Mouse (Mus musculus) lung, adult 2 months (tissue): ENCODE results near the gene Ccdc8. TPM values are rescaled to one million over a fixed set of nuclear protein-coding genes. Genes with fewer than 3 reads are reported as not detected.

Experiments used
- DNase-seq: peaks from one replicate; pipeline ENCODE4 v3.0.0; 2022
- H3K4me1 ChIP-seq: fragments of 200-500 bp; 2 replicates; pipeline ENCODE4 v1.6.1; 2011; ENCODE audit warnings: low read length; ENCODE audit not compliant: control insufficient read depth, insufficient read depth
- H3K4me3 ChIP-seq: fragments of 200-500 bp; replicated peaks from 2 replicates; pipeline ENCODE3; 2011; ENCODE audit warnings: low read depth, mild to moderate bottlenecking, control low read depth, low read length; ENCODE audit errors: extremely low read depth
- CTCF ChIP-seq: fragments of 200-500 bp; IDR thresholded peaks from 2 replicates; pipeline ENCODE4 v1.5.1; 2011; ENCODE audit warnings: mild to moderate bottlenecking, low read length, control low read depth; ENCODE audit not compliant: insufficient read depth
- POLR2A ChIP-seq: fragments of 200-500 bp; IDR thresholded peaks from 2 replicates; pipeline ENCODE4 v1.6.1; 2011; ENCODE audit warnings: low read depth, mild to moderate bottlenecking, control low read depth, low read length, borderline replicate concordance; ENCODE audit errors: extremely low read depth
- WGBS: fragments of 180-500 bp; shearing (Covaris S2); methylation state at CpG from one replicate; pipeline ENCODE4 v1.1.7; 2018; 5-methylcytosine and 5-hydroxymethylcytosine counted together
- polyA plus RNA-seq: library from polyadenylated mRNA; depleted of rRNA; stranded (reverse); fragments of >200 nt; gene quantifications from 2 replicates; pipeline ENCODE4 v1.2.3, GENCODE M21; 2012; rRNA removed

The Ccdc8 gene
- 4.1 and 5.2 TPM in 2 replicates for polyA plus RNA-seq

GRCm38 (mm10) chr7:16992451-16992807 lies at the start of gene Ccdc8:
TSS of gene Ccdc8 (plus strand) at chr7:16992708.
- 94% methylated on average over 5 of the region's 5 CpGs for WGBS
- TF ChIP-seq CTCF (no peak), POLR2A (no peak)
- Histone ChIP-seq H3K4me1 (no peaks in the 10 kb centered on the region), H3K4me3 (no peak within 1 kb of the TSS)
- DNase-seq, result no peak

- Histone ChIP-seq H3K4me1 (peaks cover 6% of the 10 kb centered on the region), H3K4me3 (no peak overlapping the region)
- TF ChIP-seq POLR2A (no peak), CTCF (no peak)
- WGBS, result 55% methylated on average over 4 of the region's 4 CpGs
- no peak for DNase-seq
Observed at GRCm38 (mm10) chr7:16942861-16943260, 49.6 kb upstream of the Ccdc8 start.

GRCm38 (mm10) chr7:16944061-16944807 lies 48.3 kb upstream of the Ccdc8 start, which contains the start of gene Pnmal2:
TSS of gene Pnmal2 (plus strand) at chr7:16944682.
- TF ChIP-seq POLR2A, result peak; percentile 26; the same call in 1 of the 2 replicates
- no peak for TF ChIP-seq CTCF
- H3K4me1 ChIP-seq, result peaks cover 6% of the 10 kb centered on the region
- peak; percentile 36 for DNase-seq
- 20% methylated on average over 36 of the region's 36 CpGs for WGBS
- H3K4me3 ChIP-seq, result peak within 1 kb of the TSS; percentile 57

- 6% methylated on average over 22 of the region's 22 CpGs for WGBS
- TF ChIP-seq CTCF (no peak), POLR2A (no peak)
- Histone ChIP-seq H3K4me1 (peaks cover 6% of the 10 kb centered on the region), H3K4me3 (peak overlapping the region; percentile 57)
- DNase-seq, result no peak
Observed at GRCm38 (mm10) chr7:16944808-16945315, 47.6 kb upstream of the Ccdc8 start.

GRCm38 (mm10) chr7:16945419-16945818 lies 47.1 kb upstream of the Ccdc8 start:
- no peak for DNase-seq
- TF ChIP-seq POLR2A (no peak), CTCF (no peak)
- 26% methylated on average over 17 of the region's 17 CpGs for WGBS
- Histone ChIP-seq H3K4me3 (no peak overlapping the region), H3K4me1 (peaks cover 8% of the 10 kb centered on the region)

- H3K4me3 ChIP-seq, result no peak overlapping the region
- DNase-seq, result no peak
- 11% methylated on average over 53 of the region's 53 CpGs for WGBS
- peaks cover 8% of the 10 kb centered on the region for H3K4me1 ChIP-seq
- TF ChIP-seq POLR2A (no peak), CTCF (no peak)
Observed at GRCm38 (mm10) chr7:16946441-16947348, 45.8 kb upstream of the Ccdc8 start.

- DNase-seq, result no peak
- Histone ChIP-seq H3K4me1 (peaks cover 8% of the 10 kb centered on the region), H3K4me3 (peak overlapping the region; percentile 28)
- WGBS, result 30% methylated on average over 20 of the region's 22 CpGs
- TF ChIP-seq POLR2A (no peak), CTCF (no peak)
Observed at GRCm38 (mm10) chr7:16947349-16947895, 45.1 kb upstream of the Ccdc8 start.

- 6% methylated on average over 4 of the region's 4 CpGs for WGBS
- H3K4me1 ChIP-seq, result peaks cover 8% of the 10 kb centered on the region
- TF ChIP-seq CTCF (no peak), POLR2A (no peak)
- no peak overlapping the region for H3K4me3 ChIP-seq
- no peak for DNase-seq
Observed at GRCm38 (mm10) chr7:16947959-16948361, 44.5 kb upstream of the Ccdc8 start.

GRCm38 (mm10) chr7:16948923-16949458 lies 43.5 kb upstream of the Ccdc8 start:
- no peak for DNase-seq
- TF ChIP-seq POLR2A (no peak), CTCF (no peak)
- H3K4me3 ChIP-seq, result no peak overlapping the region
- 66% methylated on average over 8 of the region's 8 CpGs for WGBS
- peaks cover 8% of the 10 kb centered on the region for H3K4me1 ChIP-seq
